Mouse (Mus musculus) heart, embryonic 13.5 days (tissue): ENCODE measurements at regions not wholly inside any gene's neighbourhood (a gene's known extent, or its start where the extent isn't known, plus 50 kb on each side); places are given as distances from the start of the nearest gene placed in this dataset.

ENCODE experiments used
- ATAC-seq: fragments of 200-750 bp; cut with Nextera tagmentation; 2 replicates; pipeline ENCODE4 v1.8.0; 2017; ENCODE audit warnings: moderate TSS enrichment; ENCODE audit not compliant: insufficient number of reproducible peaks, low FRiP score, low TSS enrichment; ENCODE audit errors: extremely low read depth
- H3K27ac ChIP-seq: fragments of 300-500 bp; sonication (generic); replicated peaks from 2 replicates; pipeline ENCODE4 v1.5.1; 2015; ENCODE audit warnings: moderate library complexity, mild to moderate bottlenecking, inconsistent platforms
- H3K27me3 ChIP-seq: fragments of 300-500 bp; sonication (generic); replicated peaks from 2 replicates; pipeline ENCODE4 v1.6.1; 2015; ENCODE audit warnings: mild to moderate bottlenecking, inconsistent platforms
- H3K36me3 ChIP-seq: fragments of 300-500 bp; sonication (generic); 2 replicates; pipeline ENCODE4 v1.6.1; 2015; ENCODE audit warnings: mild to moderate bottlenecking, inconsistent platforms
- H3K4me1 ChIP-seq: fragments of 300-500 bp; sonication (generic); 2 replicates; pipeline ENCODE4 v1.6.1; 2015; ENCODE audit warnings: inconsistent platforms
- H3K4me2 ChIP-seq: fragments of 300-500 bp; sonication (generic); 2 replicates; pipeline ENCODE4 v1.6.1; 2015; ENCODE audit warnings: inconsistent platforms, mild to moderate bottlenecking, moderate library complexity
- H3K4me3 ChIP-seq: fragments of 300-500 bp; sonication (generic); 2 replicates; pipeline ENCODE4 v1.5.1; 2015; ENCODE audit warnings: moderate library complexity, mild to moderate bottlenecking, inconsistent platforms
- H3K9ac ChIP-seq: fragments of 300-500 bp; sonication (generic); 2 replicates; pipeline ENCODE4 v1.6.1; 2015; ENCODE audit warnings: inconsistent platforms, mild to moderate bottlenecking, moderate library complexity
- H3K9me3 ChIP-seq: fragments of 300-500 bp; sonication (generic); 2 replicates; pipeline ENCODE4 v1.6.1; 2016; ENCODE audit warnings: inconsistent platforms
- WGBS: fragments of 180-500 bp; shearing (Covaris S2); methylation state at CpG from one replicate; pipeline ENCODE4 v1.1.7; 2015; ENCODE audit warnings: mixed read lengths; 5-methylcytosine and 5-hydroxymethylcytosine counted together

- no peak for ATAC-seq
- Histone ChIP-seq H3K4me2 (no peak overlapping the region), H3K9ac (no peak overlapping the region), H3K4me3 (no peak overlapping the region), H3K4me1 (peaks cover 3% of the 10 kb centered on the region; the same call in 1 of the 2 replicates), H3K36me3 (no peaks in the 10 kb centered on the region), H3K9me3 (no peaks in the 10 kb centered on the region), H3K27ac (no peak overlapping the region), H3K27me3 (no peaks in the 10 kb centered on the region)
- 84% methylated on average over 5 of the region's 5 CpGs for WGBS
Measured at GRCm38 (mm10) chr2:170257671-170258235, 109.8 kb upstream of the Zfp217 start.

- no peak overlapping the region for H3K4me3 ChIP-seq
- no peak for ATAC-seq
- H3K4me2 ChIP-seq = no peak overlapping the region
- H3K9me3 ChIP-seq = no peaks in the 10 kb centered on the region
- H3K27me3 ChIP-seq = no peaks in the 10 kb centered on the region
- peaks cover 3% of the 10 kb centered on the region; the same call in 1 of the 2 replicates for H3K4me1 ChIP-seq
- no peaks in the 10 kb centered on the region for H3K36me3 ChIP-seq
- H3K27ac ChIP-seq = no peak overlapping the region
- 84% methylated on average over 5 of the region's 5 CpGs for WGBS
- no peak overlapping the region for H3K9ac ChIP-seq
Measured at GRCm38 (mm10) chr2:170255997-170256396, 108.1 kb upstream of the Zfp217 start.

GRCm38 (mm10) chr2:170255533-170255932 lies 107.6 kb upstream of the Zfp217 start:
- Histone ChIP-seq H3K27me3 (no peaks in the 10 kb centered on the region), H3K4me3 (no peak overlapping the region), H3K36me3 (no peaks in the 10 kb centered on the region), H3K9me3 (no peaks in the 10 kb centered on the region), H3K9ac (no peak overlapping the region), H3K27ac (no peak overlapping the region), H3K4me2 (no peak overlapping the region), H3K4me1 (peaks cover 3% of the 10 kb centered on the region; the same call in 1 of the 2 replicates)
- ATAC-seq = no peak
- WGBS = 81% methylated on average over 2 of the region's 2 CpGs

- WGBS = 73% methylated on average over 9 of the region's 9 CpGs
- Histone ChIP-seq H3K27ac (no peak overlapping the region), H3K4me2 (no peak overlapping the region), H3K27me3 (no peaks in the 10 kb centered on the region), H3K36me3 (no peaks in the 10 kb centered on the region), H3K9ac (no peak overlapping the region), H3K4me1 (peaks cover 3% of the 10 kb centered on the region; the same call in 1 of the 2 replicates), H3K9me3 (no peaks in the 10 kb centered on the region), H3K4me3 (no peak overlapping the region)
- ATAC-seq = no peak
Measured at GRCm38 (mm10) chr2:170253681-170254440, 106.0 kb upstream of the Zfp217 start.

GRCm38 (mm10) chr2:170252255-170253034 lies 104.5 kb upstream of the Zfp217 start:
- H3K4me2 ChIP-seq = no peak overlapping the region
- WGBS = 52% methylated on average over 14 of the region's 14 CpGs
- H3K4me3 ChIP-seq = no peak overlapping the region
- H3K36me3 ChIP-seq = no peaks in the 10 kb centered on the region
- no peaks in the 10 kb centered on the region for H3K9me3 ChIP-seq
- H3K4me1 ChIP-seq = no peaks in the 10 kb centered on the region; the same call in 1 of the 2 replicates
- H3K9ac ChIP-seq = no peak overlapping the region
- H3K27me3 ChIP-seq = no peaks in the 10 kb centered on the region
- H3K27ac ChIP-seq = no peak overlapping the region
- ATAC-seq = no peak

GRCm38 (mm10) chr2:170250680-170251079 lies 102.8 kb upstream of the Zfp217 start:
- H3K4me1 ChIP-seq = no peaks in the 10 kb centered on the region; the same call in 1 of the 2 replicates
- H3K9ac ChIP-seq = no peak overlapping the region
- 86% methylated on average over 2 of the region's 2 CpGs for WGBS
- no peaks in the 10 kb centered on the region for H3K36me3 ChIP-seq
- no peak overlapping the region for H3K27ac ChIP-seq
- no peak for ATAC-seq
- H3K4me3 ChIP-seq = no peak overlapping the region
- no peaks in the 10 kb centered on the region for H3K9me3 ChIP-seq
- H3K27me3 ChIP-seq = peaks cover 9% of the 10 kb centered on the region; the same call in 1 of the 2 replicates
- H3K4me2 ChIP-seq = no peak overlapping the region

GRCm38 (mm10) chr2:170247702-170248445 lies 100.0 kb upstream of the Zfp217 start:
- H3K27ac ChIP-seq = no peak overlapping the region
- peaks cover 13% of the 10 kb centered on the region for H3K27me3 ChIP-seq
- H3K4me1 ChIP-seq = no peaks in the 10 kb centered on the region; the same call in 1 of the 2 replicates
- WGBS = 43% methylated on average over 11 of the region's 11 CpGs
- ATAC-seq = no peak
- H3K9me3 ChIP-seq = no peaks in the 10 kb centered on the region
- H3K4me2 ChIP-seq = peak overlapping the region; percentile 27; the same call in 1 of the 2 replicates
- no peak overlapping the region for H3K9ac ChIP-seq
- H3K4me3 ChIP-seq = no peak overlapping the region
- H3K36me3 ChIP-seq = no peaks in the 10 kb centered on the region

GRCm38 (mm10) chr2:170245637-170246341 lies 97.9 kb upstream of the Zfp217 start:
- Histone ChIP-seq H3K4me2 (no peak overlapping the region), H3K4me1 (no peaks in the 10 kb centered on the region; the same call in 1 of the 2 replicates), H3K4me3 (no peak overlapping the region), H3K27me3 (peaks cover 13% of the 10 kb centered on the region), H3K9me3 (no peaks in the 10 kb centered on the region), H3K9ac (no peak overlapping the region), H3K36me3 (no peaks in the 10 kb centered on the region), H3K27ac (no peak overlapping the region)
- ATAC-seq = no peak
- 43% methylated on average over 12 of the region's 12 CpGs for WGBS

- Histone ChIP-seq H3K27me3 (peaks cover 13% of the 10 kb centered on the region), H3K4me1 (no peaks in the 10 kb centered on the region; the same call in 1 of the 2 replicates), H3K9ac (no peak overlapping the region), H3K27ac (no peak overlapping the region), H3K36me3 (no peaks in the 10 kb centered on the region), H3K9me3 (no peaks in the 10 kb centered on the region), H3K4me2 (no peak overlapping the region), H3K4me3 (no peak overlapping the region)
- ATAC-seq = no peak
- 63% methylated on average over 4 of the region's 4 CpGs for WGBS
Measured at GRCm38 (mm10) chr2:170244108-170244507, 96.2 kb upstream of the Zfp217 start.

- H3K36me3 ChIP-seq = no peaks in the 10 kb centered on the region
- H3K9me3 ChIP-seq = no peaks in the 10 kb centered on the region
- no peak overlapping the region for H3K9ac ChIP-seq
- 79% methylated on average over 1 of the region's 1 CpGs for WGBS
- no peak overlapping the region for H3K4me3 ChIP-seq
- H3K4me1 ChIP-seq = no peaks in the 10 kb centered on the region
- no peak for ATAC-seq
- no peak overlapping the region for H3K4me2 ChIP-seq
- no peak overlapping the region for H3K27ac ChIP-seq
- no peaks in the 10 kb centered on the region for H3K27me3 ChIP-seq
Measured at GRCm38 (mm10) chr2:170237959-170238358, 90.1 kb upstream of the Zfp217 start.
